Mouse (Mus musculus) forebrain, postnatal 0 days (tissue): ENCODE measurements around the gene Sys1. TPM values are rescaled to one million over a fixed set of nuclear protein-coding genes. Genes with fewer than 3 reads are reported as not detected.

Source experiments
- ATAC-seq: fragments of 200-750 bp; cut with Nextera tagmentation; 2 replicates; pipeline ENCODE4 v1.8.0; 2017; ENCODE audit warnings: mild to moderate bottlenecking, moderate library complexity
- DNase-seq: peaks from one replicate; pipeline ENCODE4 v3.0.0-alpha.2; 2015
- H3K27ac ChIP-seq: fragments of 300-500 bp; sonication (generic); 2 replicates; pipeline ENCODE4 v1.5.1; 2014; ENCODE audit warnings: low read depth, mild to moderate bottlenecking, antibody characterized with exemption, low read length, moderate library complexity, mixed read lengths
- H3K27me3 ChIP-seq: fragments of 300-500 bp; sonication (generic); 2 replicates; pipeline ENCODE4 v1.6.1; 2014; ENCODE audit warnings: mild to moderate bottlenecking, low read length, mixed read lengths; ENCODE audit not compliant: insufficient read depth
- H3K36me3 ChIP-seq: fragments of 300-500 bp; sonication (generic); 2 replicates; pipeline ENCODE4 v1.6.1; 2014; ENCODE audit warnings: mild to moderate bottlenecking, moderate library complexity; ENCODE audit not compliant: insufficient read depth
- H3K4me1 ChIP-seq: fragments of 300-500 bp; sonication (generic); 2 replicates; pipeline ENCODE4 v1.6.1; 2014; ENCODE audit warnings: antibody characterized with exemption; ENCODE audit not compliant: insufficient read depth
- H3K4me2 ChIP-seq: fragments of 300-500 bp; sonication (generic); 2 replicates; pipeline ENCODE4 v1.6.1; 2014; ENCODE audit warnings: low read depth, mild to moderate bottlenecking, moderate library complexity
- H3K4me3 ChIP-seq: fragments of 300-500 bp; sonication (generic); 2 replicates; pipeline ENCODE4 v1.5.1; 2014; ENCODE audit warnings: low read depth, low read length, mixed read lengths
- H3K9ac ChIP-seq: fragments of 300-500 bp; sonication (generic); 2 replicates; pipeline ENCODE4 v1.6.1; 2014; ENCODE audit warnings: mild to moderate bottlenecking
- H3K9me3 ChIP-seq: fragments of 300-500 bp; sonication (generic); 2 replicates; pipeline ENCODE4 v1.6.1; 2016; ENCODE audit warnings: low read length
- CTCF ChIP-seq: sonication (generic); IDR thresholded peaks from 2 replicates; pipeline ENCODE4 v1.5.1; 2016; ENCODE audit warnings: antibody characterized with exemption, control low read depth, low read depth
- WGBS: fragments of 180-500 bp; shearing (Covaris S2); extraction: QIAGEN DNeasy Blood & Tissue Kit; methylation state at CpG from one replicate; pipeline ENCODE4 v1.1.7; 2014; 5-methylcytosine and 5-hydroxymethylcytosine counted together
- polyA plus RNA-seq: library from polyadenylated mRNA; unstranded; fragments of >200 nt; fragmentation: Nextera tagmentation; extraction: Ambion mirVana; gene quantifications from 2 replicates; pipeline ENCODE4 v1.2.1, GENCODE M21; 2015
- total RNA-seq: library from RNA; depleted of rRNA; stranded (reverse); fragments of >200 nt; gene quantifications from 2 replicates; pipeline ENCODE4 v1.2.3, GENCODE M21; 2014

Gene Sys1
- total and polyA plus RNA-seq, 2 experiments from 2014 or later = 105 to 167 TPM

GRCm38 (mm10) chr2:164486258-164487114 lies 29.7 kb downstream of the Sys1 start:
- 3% methylated on average over 65 of the region's 90 CpGs for WGBS
- TF ChIP-seq CTCF = no peak
- H3K36me3 ChIP-seq = peaks cover 16% of the 10 kb centered on the region
- no peaks in the 10 kb centered on the region; the same call in 1 of the 2 replicates for H3K27me3 ChIP-seq
- H3K4me3 ChIP-seq = peak overlapping the region; percentile 76
- H3K27ac ChIP-seq = no peak overlapping the region
- H3K9me3 ChIP-seq = no peaks in the 10 kb centered on the region
- peak; percentile 83 for ATAC-seq
- peak overlapping the region; percentile 99 for H3K4me2 ChIP-seq
- H3K4me1 ChIP-seq = no peaks in the 10 kb centered on the region
- DNase-seq = peak; percentile 64
- H3K9ac ChIP-seq = peak overlapping the region; percentile 56

- Histone ChIP-seq H3K9me3 (no peaks in the 10 kb centered on the region), H3K4me3 (peak overlapping the region; percentile 76), H3K27ac (no peak overlapping the region), H3K4me2 (peak overlapping the region; percentile 99), H3K4me1 (no peaks in the 10 kb centered on the region), H3K27me3 (no peaks in the 10 kb centered on the region; the same call in 1 of the 2 replicates), H3K9ac (peak overlapping the region; percentile 56), H3K36me3 (peaks cover 16% of the 10 kb centered on the region)
- DNase-seq = no peak
- no peak for TF ChIP-seq CTCF
- ATAC-seq = peak; percentile 13; the same call in 1 of the 2 replicates
- WGBS = 13% methylated on average over 11 of the region's 11 CpGs
Measured at GRCm38 (mm10) chr2:164487115-164487527, 30.4 kb downstream of the Sys1 start.

GRCm38 (mm10) chr2:164487812-164488211 lies 31.0 kb downstream of the Sys1 start:
- Histone ChIP-seq H3K27me3 (no peaks in the 10 kb centered on the region; the same call in 1 of the 2 replicates), H3K9ac (no peak overlapping the region), H3K4me3 (no peak overlapping the region), H3K4me2 (no peak overlapping the region), H3K4me1 (no peaks in the 10 kb centered on the region), H3K27ac (no peak overlapping the region), H3K9me3 (no peaks in the 10 kb centered on the region), H3K36me3 (peaks cover 16% of the 10 kb centered on the region)
- ATAC-seq (no peak), DNase-seq (no peak)
- WGBS = 55% methylated on average over 9 of the region's 9 CpGs
- TF ChIP-seq CTCF = no peak

- TF ChIP-seq CTCF = no peak
- DNase-seq (no peak), ATAC-seq (peak; percentile 52)
- no peak overlapping the region for H3K27ac ChIP-seq
- no peak overlapping the region for H3K4me2 ChIP-seq
- H3K9ac ChIP-seq = no peak overlapping the region
- H3K4me1 ChIP-seq = peaks cover 8% of the 10 kb centered on the region; the same call in 1 of the 2 replicates
- no peaks in the 10 kb centered on the region for H3K27me3 ChIP-seq
- H3K36me3 ChIP-seq = peaks cover 15% of the 10 kb centered on the region
- no peaks in the 10 kb centered on the region for H3K9me3 ChIP-seq
- WGBS = 54% methylated on average over 2 of the region's 2 CpGs
- no peak overlapping the region for H3K4me3 ChIP-seq
Measured at GRCm38 (mm10) chr2:164494126-164494525, 37.4 kb downstream of the Sys1 start.

GRCm38 (mm10) chr2:164496331-164496730 lies 39.6 kb downstream of the Sys1 start:
- no peak overlapping the region for H3K9ac ChIP-seq
- peaks cover 8% of the 10 kb centered on the region; the same call in 1 of the 2 replicates for H3K4me1 ChIP-seq
- ATAC-seq (no peak), DNase-seq (no peak)
- no peak overlapping the region for H3K27ac ChIP-seq
- H3K36me3 ChIP-seq = peaks cover 15% of the 10 kb centered on the region
- H3K4me3 ChIP-seq = no peak overlapping the region
- no peaks in the 10 kb centered on the region for H3K27me3 ChIP-seq
- no peaks in the 10 kb centered on the region for H3K9me3 ChIP-seq
- peak overlapping the region; percentile 95; the same call in 1 of the 2 replicates for H3K4me2 ChIP-seq
- WGBS = 73% methylated on average over 1 of the region's 1 CpGs
- TF ChIP-seq CTCF = no peak

- H3K4me1 ChIP-seq = peaks cover 8% of the 10 kb centered on the region; the same call in 1 of the 2 replicates
- no peaks in the 10 kb centered on the region for H3K27me3 ChIP-seq
- peak within 1 kb of the TSS; percentile 65 for H3K27ac ChIP-seq
- ATAC-seq = peak; percentile 98
- TF ChIP-seq CTCF = no peak
- WGBS = 3% methylated on average over 43 of the region's 43 CpGs
- no peaks in the 10 kb centered on the region for H3K9me3 ChIP-seq
- DNase-seq = peak; percentile 90
- H3K36me3 ChIP-seq = peaks cover 21% of the 10 kb centered on the region
- peak within 1 kb of the TSS; percentile 74 for H3K4me3 ChIP-seq
- H3K4me2 ChIP-seq = peak within 1 kb of the TSS; percentile 95
- H3K9ac ChIP-seq = peak within 1 kb of the TSS; percentile 59
Measured at GRCm38 (mm10) chr2:164496847-164497690, 40.3 kb downstream of the Sys1 start, which contains the start of gene Pigt. TSS of gene Pigt (plus strand) at chr2:164497520.
